Mouse (Mus musculus): ENCODE data around the gene Il27ra.

Il27ra gene

DNA sequence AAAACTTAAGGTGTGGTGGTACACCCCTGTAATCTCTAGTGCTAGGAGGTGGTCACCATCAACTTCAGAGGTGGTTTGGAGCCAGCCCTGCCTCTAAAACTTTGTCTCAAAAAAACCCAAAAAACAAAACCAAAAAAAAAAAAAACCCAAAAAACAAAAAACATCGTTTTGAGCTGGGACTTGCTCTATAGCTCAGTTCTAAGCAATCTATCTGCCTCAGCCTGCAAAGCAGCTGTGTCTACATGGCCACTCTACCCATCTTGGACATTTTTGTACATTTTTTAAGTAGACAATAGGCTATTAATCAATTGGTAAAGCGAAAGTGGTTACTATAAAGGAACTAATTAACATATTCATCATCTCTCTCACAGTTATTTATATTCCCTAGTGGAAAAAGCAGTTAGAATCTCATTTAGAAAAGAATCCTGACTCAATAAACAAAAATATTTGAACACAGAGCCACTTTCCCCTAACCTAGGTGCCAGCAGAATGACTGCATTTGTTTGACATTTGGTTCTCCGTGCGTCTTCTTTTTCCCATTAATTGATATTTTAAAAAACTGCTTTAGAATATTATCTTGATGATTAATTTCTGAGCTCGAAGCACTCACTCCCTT, 23.2 kb upstream of the Il27ra start:
- DNase-seq (ENCODE audit: low read depth), result no peak

DNA sequence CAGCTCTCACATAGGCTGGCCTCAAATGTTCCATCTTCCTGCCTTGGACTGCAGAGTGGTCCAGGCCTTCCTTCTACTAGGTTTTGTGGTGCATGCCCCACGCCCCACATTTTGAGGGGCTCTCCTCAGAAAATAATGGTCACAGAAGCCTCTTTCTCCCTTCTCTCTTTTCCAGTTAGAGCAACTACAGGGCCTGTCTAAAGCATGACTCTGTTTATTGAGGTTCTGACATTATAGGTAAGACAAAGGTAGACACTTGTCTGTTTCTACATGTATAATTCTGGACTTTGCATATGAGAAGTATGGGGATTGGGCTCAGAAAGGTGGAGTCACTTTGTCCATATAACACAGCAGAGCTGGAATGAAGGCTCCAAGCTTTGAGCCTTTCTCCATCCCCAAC, 22.6 kb upstream of the Il27ra start, which contains the start of gene Gm10643:
Gene Gm10643 (minus strand): TSS at position 101 of the 400 bp plus-strand sequence.
- DNase-seq (ENCODE audit: low read depth), result no peak

DNA sequence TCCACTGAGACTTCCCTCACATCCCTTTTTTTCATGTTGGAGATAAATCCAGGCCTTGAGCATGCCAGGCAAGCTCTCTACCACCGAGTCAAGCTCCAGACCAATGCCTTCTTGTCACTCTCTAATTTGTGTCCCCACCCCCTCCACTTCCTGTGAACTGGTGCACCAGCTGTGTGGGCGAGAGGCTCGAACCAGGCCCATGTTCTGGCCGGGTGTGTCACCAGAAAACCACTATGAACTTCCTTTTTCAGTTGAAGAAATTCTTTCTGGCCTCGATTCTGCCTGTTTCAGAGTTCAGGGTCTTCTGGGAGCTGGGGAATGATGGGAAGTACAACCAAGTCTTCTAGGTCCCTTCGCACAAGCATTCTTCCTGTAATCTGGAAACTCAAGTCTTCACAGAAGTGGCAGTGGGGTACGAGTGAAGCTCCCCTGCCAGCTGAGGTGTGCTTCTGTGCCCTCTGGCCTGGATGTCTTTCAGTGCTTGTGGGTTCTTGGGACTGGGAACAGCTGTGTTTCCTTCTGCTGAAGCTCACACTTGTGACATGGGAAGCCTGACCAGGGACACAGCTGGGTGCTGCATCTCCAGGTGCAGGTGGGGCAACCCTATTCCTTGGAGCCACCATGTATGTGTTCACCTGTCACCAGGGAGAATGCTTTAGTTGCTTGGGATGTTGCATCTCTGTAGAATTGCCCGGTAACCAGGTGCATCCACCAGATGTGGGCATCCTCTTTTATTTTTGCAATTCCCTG, 21.6 kb upstream of the Il27ra start:
- DNase-seq (ENCODE audit: low read depth), result peak; percentile 83

DNA sequence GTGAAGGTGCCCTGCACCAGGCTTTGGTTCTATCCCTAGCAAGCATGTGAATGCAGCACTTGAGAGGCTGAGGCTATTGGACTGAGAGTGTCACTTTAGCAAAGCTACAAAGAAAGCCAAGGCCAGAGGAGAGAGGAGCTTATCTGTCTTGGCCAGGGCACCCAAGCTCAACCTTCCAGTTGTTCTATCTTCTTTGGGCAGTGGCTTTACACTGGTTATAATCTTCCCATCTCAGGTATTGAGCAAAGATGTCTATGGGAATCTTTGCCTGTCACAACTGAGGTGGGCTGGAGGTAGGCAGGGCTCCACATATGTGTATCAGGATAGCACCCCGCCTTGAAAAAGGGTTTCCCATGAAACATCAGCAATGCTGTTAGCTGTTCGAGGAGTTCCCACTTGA, 17.9 kb upstream of the Il27ra start:
- DNase-seq (ENCODE audit: low read depth), result no peak

DNA sequence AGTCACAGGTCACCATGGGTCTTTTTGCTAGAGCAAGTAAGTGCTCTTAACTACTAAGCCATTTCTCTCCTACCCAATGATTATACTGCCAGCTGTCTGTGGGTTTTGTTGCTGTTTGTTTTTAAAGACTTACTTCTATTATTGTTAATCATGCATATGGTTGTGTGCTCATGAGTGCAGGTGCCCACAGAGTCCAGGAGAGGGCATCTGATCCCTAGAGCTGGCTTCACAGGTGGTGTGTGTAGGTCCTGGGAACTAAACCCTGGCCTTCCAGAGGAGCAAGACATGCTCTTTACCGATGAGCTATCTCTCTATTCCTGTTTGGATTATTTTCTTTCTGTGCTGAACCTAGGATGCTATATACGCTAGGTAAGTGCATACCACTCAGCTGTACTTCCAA, 16.8 kb upstream of the Il27ra start:
- peak; percentile 36 for DNase-seq (ENCODE audit: low read depth)

DNA sequence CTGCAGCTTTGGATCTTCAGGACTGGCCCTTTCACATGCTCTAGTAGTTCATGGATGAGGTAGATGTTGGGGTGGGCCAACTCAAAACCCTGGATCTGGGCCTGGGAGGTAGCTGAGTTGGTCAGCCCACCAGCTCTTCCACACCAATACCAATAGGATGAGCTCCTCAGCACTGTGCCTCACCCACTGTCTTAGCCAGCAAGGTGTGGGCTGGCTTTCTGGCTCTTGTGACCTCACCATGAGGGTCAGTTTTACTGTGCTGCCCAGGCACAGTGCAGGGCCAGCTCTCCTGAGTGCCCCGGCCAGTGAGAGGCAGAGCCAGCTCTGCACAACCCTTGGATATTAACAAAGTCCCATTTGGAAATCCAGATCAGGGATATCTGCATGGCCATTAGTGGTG, 15.4 kb upstream of the Il27ra start:
- DNase-seq (ENCODE audit: low read depth), result no peak

DNA sequence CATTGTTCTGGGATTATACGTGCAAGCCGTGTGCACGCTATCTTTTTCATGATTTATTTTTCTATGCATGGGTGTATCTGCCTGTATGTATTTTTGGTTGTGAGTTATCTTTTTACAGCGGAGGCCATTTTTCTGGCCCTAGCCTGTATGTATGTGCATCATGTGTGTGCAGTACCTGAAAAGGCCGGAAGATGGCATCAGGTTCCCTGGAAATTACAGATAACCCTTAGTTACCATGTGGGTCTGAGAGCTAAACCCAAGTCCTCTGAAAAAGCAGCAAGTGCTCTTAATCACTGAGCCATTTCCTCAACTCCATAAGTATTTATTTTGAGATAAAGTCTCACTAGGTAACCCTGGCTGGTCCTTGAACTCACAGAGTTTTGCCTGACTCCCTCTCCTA, 10.8 kb upstream of the Il27ra start:
- DNase-seq (ENCODE audit: low read depth), result no peak

DNA sequence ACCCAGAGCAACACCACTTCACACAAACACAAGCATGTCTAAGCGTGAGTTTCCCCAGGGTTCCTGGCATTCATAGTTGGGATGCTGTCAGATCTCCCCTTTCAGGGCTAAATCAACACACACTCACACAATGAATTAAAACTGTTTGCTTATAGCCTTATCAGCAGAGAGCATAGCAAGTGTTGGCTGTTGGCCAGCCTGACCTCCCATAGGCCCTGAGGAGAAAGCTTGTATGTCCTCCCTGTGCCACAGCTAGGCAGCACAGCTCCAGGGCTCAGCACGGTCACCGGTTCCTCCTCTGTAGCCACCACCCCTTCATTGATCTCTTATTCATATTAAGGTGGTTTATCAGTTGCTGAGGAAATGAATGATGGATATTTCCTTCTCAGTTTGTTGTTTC, 10.4 kb upstream of the Il27ra start:
- DNase-seq (ENCODE audit: low read depth), result peak; percentile 81

DNA sequence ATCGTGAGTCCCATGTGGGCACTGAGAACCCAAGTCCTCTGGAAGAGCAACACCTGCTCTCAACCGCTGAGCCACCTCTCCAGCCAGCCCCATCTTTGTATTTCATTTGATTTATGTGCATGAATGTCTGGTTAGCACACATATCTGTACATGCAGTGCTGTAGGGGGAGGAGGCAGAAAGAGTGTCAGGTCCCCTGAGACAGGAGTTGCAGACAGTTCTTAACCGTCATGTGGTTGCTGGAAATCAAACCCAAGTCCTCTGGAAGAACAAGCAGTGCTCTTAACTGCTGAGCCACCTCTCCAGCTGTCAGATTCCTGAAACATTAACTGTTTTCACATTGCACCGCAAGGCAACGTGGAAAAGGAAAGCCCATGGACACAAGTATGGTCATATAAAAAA, 5.8 kb upstream of the Il27ra start:
- no peak for DNase-seq (ENCODE audit: low read depth)

DNA sequence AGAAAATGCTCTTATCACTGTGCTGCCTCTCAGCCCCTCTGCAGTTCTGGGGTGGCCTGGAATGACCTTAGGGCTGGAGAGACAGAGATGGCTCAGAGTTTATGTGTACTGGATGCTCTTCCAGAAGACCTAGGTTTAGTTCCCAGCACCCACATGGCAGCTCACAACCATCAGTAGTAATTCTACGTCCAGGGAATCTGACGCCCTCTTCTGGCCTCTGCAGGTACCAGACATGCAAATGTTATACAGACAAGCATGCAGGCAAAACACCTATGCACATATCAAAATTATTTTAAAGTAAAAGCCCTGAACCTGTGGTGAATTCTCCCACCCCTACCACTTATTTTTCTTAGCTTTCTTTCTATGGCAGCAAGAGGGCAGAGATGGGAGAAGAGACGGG, 4.1 kb upstream of the Il27ra start:
- DNase-seq (ENCODE audit: low read depth), result no peak

DNA sequence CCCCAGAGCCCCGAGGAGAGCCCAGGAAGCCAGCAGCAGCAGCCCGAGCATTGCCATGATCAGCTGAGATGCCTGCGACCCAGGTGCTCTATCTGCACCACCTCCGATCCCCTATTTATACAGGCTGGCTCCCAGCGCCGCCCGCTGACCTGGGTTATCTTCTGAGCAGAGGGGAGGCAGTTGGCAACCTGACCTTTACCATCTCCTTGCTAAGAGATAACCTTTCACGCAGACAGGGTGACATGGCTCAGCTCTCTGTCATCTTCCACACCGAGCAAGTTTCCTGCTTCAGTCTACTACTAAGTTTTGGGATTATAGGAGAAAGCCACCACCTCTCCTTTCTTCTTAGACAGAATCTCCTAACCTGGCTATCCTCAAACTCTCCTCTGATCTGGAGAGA, 2.5 kb upstream of the Il27ra start, which contains the start of gene Rln3:
Gene Rln3 (minus strand): TSS at position 101 of the 400 bp plus-strand sequence.
- DNase-seq (ENCODE audit: low read depth), result no peak

DNA sequence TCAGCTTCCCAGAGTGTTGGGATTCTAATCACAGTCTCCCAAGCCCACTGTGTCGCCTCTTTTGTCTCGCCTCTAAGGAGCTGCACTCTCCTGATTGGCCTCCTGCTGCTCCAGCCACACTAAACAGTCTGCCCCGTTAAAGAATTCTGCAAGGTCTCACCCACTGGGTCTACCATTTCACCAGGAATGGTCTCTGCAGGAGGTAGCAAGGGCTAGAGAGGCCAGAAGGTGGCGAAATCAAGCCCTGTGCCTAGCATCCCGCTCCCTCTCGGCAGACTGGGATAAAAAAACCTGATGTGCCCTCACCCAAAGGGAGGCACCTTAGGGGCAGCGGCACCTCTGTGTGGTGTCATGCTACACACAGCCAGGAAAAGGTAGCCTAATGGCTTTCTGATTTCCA, 1.7 kb upstream of the Il27ra start:
- DNase-seq (ENCODE audit: low read depth), result no peak

DNA sequence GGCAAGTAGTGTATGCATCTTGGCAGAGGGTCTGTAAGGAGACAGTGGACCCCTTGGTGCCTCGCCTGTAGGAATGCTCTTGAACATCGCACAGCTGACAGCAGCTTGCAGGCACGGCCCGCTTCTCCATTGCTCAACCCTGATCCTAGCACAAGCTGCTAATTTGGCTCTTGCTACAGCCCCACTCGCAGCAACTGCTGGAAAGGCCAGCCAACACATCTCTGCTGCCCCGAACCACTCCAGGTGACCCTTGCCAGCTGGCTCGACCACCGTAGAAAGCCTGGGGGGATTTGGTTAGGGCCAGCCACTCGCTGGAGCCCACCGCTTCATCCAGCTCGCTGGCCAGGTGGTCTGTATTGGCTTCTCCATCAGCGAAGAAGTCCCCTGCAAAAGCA, 556 bp upstream of the Il27ra start:
- no peak for DNase-seq (ENCODE audit: low read depth)

DNA sequence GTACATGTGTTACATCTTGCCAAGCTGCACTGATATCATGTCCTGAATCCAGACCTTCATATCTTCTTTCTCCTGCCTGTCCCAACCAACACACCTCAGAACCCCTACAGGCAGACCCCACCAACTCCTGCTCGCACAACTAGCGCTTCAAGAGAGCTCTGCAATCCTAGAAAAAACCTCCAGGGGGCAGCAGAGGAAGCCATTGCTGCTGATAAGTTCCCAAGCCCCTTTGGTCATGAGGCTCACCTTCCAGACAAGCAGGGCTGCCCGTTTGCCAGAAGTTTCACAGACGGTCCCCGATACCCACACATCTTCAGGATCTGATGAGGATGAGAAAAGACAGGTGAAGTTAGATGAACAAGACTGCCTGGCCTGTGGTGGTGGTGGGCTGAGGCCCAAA, 3.3 kb downstream of the Il27ra start:
- DNase-seq (ENCODE audit: low read depth), result peak; percentile 80

DNA sequence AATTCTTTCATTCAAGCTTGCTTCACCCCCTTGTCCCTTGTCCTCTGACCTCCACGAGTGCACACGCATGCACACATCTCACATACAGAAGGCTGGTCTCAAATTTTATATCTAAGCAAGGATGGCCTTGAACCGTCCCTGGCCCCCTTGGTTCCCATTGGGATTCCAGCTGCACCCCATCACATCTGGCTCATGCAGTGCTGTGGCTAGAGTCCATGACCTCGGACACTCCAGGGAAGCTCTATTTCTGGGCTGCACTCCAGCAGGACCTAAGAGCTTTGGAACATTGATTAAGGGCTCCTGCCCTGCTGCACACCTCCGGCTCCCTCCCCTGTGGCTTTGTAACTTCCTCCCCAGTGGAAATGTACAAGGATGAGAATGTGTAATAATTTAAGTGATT, 4.4 kb downstream of the Il27ra start:
- no peak for DNase-seq (ENCODE audit: low read depth)

DNA sequence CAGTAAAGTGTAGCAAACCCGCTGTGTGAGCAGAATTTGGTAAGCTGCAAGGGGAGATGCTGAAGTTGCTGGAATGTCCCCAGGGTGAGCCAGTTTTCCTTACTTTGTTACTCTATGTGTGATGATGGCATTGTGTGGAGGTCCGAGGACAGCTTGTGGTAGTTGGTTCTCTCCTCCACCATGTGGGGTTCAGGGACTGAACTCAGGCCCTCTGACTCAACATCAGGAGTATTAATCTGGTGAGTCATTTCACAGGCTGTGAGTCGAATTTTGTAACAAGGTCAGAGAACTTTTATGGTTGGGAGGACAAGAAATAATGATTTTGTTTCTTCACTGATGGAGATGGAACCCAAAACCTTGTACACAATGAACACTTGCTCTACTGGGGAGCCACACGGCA, 9.6 kb downstream of the Il27ra start:
- no peak for DNase-seq (ENCODE audit: low read depth)

DNA sequence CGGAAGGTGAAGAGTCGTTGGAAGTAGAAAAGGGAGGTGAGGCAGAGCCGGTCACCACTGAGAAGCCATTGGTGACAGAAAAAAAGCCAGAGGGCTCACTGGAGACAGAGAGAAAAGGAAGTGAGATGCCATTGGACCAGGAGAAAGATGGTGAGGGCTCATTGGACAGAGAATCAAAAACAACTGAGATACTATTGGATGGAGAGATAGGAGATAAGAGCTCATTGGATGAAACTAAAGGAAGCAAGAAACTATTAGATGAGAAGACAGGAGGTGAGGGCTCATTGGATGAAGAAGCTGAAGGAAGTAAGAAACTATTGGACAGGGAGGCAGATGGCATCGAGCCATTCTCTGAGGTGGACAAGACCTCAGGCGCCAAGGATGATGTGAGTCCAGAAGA, 13.1 kb downstream of the Il27ra start:
- peak; percentile 53 for DNase-seq (ENCODE audit: low read depth)

DNA sequence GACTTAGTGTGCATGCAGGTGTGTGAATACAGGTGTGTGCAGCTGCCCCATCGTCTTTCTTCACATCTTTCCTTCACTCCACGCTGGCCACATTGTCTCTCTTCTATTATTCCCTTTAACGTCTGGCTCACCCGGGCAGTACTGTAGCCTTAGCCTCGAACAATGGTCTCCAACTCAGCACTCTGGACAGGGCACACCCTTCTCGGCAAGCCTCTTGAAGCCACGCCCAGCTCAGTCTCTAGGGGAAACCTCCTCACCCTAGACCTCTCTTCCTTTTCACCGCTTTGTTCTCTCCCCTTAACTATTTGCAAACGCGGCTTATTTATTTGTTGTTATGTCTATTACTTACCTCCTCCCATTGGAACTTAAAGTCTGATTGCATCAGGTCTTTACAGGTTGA, 14.9 kb downstream of the Il27ra start:
- DNase-seq (ENCODE audit: low read depth), result no peak

DNA sequence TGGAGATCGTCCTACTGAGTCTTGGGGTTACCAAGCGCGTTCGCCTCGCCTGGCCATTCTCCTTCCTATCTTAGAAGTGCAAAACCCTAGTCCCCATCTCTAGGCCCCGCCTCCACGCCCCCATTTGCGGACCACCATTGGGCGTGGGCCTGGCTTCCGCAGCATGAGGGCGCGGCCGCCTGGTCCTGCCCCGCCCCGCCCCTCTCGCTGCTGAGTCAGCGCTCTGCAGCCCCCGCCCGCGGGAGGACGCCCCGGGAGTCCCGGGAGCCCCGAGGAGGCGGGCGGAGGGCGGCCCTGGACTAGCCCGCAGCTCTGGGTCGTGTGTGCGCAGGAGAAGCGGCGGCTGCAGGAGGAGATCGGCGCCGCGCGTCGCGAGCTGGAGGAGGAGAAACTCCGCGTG, 16.5 kb downstream of the Il27ra start:
- DNase-seq (ENCODE audit: low read depth), result no peak

DNA sequence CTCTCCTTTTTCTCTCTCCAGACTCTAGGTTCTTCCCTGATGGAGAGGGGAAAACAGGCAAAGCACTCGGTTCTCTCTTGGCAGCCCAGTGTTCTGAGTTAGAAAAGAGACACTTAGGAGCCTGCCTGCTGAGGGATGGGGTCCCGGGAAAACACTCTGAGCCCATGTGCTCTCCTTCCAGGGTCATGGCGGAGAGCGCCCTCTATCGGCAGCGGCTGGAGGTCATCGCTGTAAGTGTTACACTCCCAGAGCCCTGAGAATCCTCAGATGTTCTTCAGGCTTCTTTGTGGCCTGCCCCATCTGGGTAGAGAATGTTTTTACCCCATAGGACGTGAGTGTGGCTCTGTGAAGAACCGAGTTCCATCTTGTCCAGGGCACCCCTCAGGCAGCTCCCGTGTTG, 18.2 kb downstream of the Il27ra start:
- peak; percentile 55 for DNase-seq (ENCODE audit: low read depth)

DNA sequence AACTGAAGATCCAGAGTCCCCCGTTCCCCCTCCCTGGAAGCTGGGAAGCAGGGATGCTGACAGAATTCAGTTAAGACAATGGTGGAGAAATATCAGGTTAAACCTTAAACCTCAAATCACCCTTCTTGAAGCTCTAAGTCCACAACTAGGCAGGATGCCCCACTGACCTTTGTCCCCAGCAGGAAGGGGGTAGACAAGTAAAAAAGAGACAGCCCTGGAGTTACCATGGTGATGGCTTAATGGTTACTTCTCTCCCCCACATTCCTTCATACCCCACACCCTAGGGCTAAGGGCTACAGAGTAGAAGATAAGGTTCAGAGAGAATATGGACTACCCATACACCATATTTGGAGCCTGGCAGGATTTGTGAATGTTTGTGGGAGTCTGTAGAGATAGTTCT, 18.8 kb downstream of the Il27ra start:
- DNase-seq (ENCODE audit: low read depth), result no peak

DNA sequence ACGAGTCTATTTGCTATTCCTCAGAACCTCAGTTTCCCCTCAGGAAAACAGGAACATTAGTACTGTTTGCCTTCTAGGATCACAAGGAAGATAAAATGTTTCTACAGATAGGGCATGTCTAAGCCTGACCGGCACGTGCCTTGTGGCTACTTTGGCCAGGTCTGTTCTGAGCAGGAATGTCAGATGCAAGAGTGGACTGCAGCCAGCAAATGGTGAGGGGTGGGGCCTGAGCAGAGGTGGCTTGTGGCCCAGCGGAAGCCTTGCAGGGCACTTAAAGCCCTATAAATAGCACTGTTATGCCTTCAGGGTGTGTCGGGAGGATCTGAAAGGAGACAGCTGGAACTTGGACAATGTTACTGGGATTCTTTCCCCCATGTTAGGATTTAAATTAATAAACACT, 19.3 kb downstream of the Il27ra start:
- peak; percentile 48 for DNase-seq (ENCODE audit: low read depth)

DNA sequence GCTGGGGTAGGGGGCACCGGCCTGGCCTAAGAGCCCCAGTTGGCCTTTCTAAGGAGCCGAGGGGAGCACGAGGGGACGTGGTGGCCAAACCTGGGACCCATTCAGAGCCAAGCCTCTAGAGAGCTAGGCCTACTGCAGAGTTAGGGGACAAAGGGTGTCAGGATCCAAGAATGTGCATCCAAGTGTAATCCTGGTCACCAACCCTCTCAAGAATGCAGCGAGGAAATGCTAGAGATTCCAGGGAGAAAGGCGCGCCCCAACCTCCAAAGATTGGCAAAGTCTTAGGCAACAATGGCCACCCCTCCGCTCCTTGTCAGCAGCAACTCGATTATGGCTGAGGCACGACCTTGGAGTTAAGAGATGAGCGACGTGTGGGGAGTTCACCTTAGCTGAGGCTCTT, 20.8 kb downstream of the Il27ra start:
- DNase-seq (ENCODE audit: low read depth), result no peak

DNA sequence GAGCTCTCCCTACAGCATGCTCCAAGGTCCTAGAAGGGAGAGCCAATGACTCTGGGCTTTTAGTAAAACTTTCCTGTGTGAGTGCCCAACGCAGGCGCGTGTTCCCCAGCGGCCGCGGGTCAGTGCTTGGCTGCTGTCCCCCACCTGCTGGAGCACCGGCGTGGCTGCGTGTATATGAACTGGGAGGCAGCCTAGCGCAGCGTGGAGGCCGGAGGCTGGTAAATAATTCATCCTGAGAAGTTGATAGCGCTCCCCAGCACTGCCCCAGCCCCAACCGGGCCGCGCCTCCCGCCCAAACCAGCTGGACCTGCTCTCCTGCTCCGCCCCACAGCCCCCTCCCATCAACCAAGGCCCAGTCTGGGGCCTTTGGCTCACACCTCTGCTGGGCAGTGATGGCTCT, 21.3 kb downstream of the Il27ra start, which contains the start of gene Palm3:
Gene Palm3 (plus strand): TSS at position 376 of the 400 bp plus-strand sequence.
- DNase-seq (ENCODE audit: low read depth), result no peak

Data from 416B (cell line).